Mouse (Mus musculus) hindbrain, embryonic 10.5 days (tissue): ENCODE data around the gene Oosp3. TPM values are rescaled to one million over a fixed set of nuclear protein-coding genes. Genes with fewer than 3 reads are reported as not detected.

ENCODE experiments used
- DNase-seq: peaks from one replicate; pipeline ENCODE4 v3.0.0-alpha.2; 2017; ENCODE audit warnings: low spot score
- H3K27ac ChIP-seq: fragments of 300-500 bp; sonication (generic); 2 replicates; pipeline ENCODE4 v1.5.1; 2016; ENCODE audit warnings: mild to moderate bottlenecking, moderate library complexity
- H3K27me3 ChIP-seq: fragments of 300-500 bp; sonication (generic); 2 replicates; pipeline ENCODE4 v1.6.1; 2016; ENCODE audit warnings: mild to moderate bottlenecking; ENCODE audit not compliant: poor library complexity, insufficient read depth, severe bottlenecking
- H3K36me3 ChIP-seq: fragments of 300-500 bp; sonication (generic); 2 replicates; pipeline ENCODE4 v1.6.1; 2016; ENCODE audit warnings: mild to moderate bottlenecking, moderate library complexity
- H3K4me1 ChIP-seq: fragments of 300-500 bp; sonication (generic); replicated peaks from 2 replicates; pipeline ENCODE4 v1.6.1; 2016; ENCODE audit warnings: mild to moderate bottlenecking
- H3K4me3 ChIP-seq: fragments of 300-500 bp; sonication (generic); 2 replicates; pipeline ENCODE4 v1.5.1; 2016; ENCODE audit warnings: mild to moderate bottlenecking, moderate library complexity
- H3K9me3 ChIP-seq: fragments of 300-500 bp; sonication (generic); 2 replicates; pipeline ENCODE4 v1.6.1; 2016; ENCODE audit warnings: mild to moderate bottlenecking, moderate library complexity
- WGBS: fragments of 180-500 bp; shearing (Covaris S2); methylation state at CpG from one replicate; pipeline ENCODE4 v1.1.7; 2016; 5-methylcytosine and 5-hydroxymethylcytosine counted together
- polyA plus RNA-seq: library from polyadenylated mRNA; unstranded; fragments of >200 nt; fragmentation: Nextera tagmentation; extraction: Ambion mirVana; gene quantifications from 2 replicates; pipeline ENCODE4 v1.2.1, GENCODE M21; 2016

Oosp3 gene
- polyA plus RNA-seq: not detected in 2 replicates

GRCm38 (mm10) chr19:11696755-11697154 is at the start of gene Oosp3:
Oosp3 (plus strand) TSS chr19:11697055.
- Histone ChIP-seq H3K27me3 (no peaks in the 10 kb centered on the region), H3K27ac (no peak within 1 kb of the TSS), H3K4me3 (no peak within 1 kb of the TSS), H3K36me3 (no peaks in the 10 kb centered on the region), H3K9me3 (no peaks in the 10 kb centered on the region), H3K4me1 (no peaks in the 10 kb centered on the region)
- no peak for DNase-seq
- WGBS: 83% methylated on average over 2 of the region's 2 CpGs

- WGBS: 79% methylated on average over 4 of the region's 4 CpGs
- no peak overlapping the region for H3K27ac ChIP-seq
- no peaks in the 10 kb centered on the region for H3K4me1 ChIP-seq
Measured at GRCm38 (mm10) chr19:11649564-11649963, 47.3 kb upstream of the Oosp3 start.

GRCm38 (mm10) chr19:11659142-11659541 is 37.7 kb upstream of the Oosp3 start:
- Histone ChIP-seq H3K4me1 (no peaks in the 10 kb centered on the region), H3K9me3 (no peaks in the 10 kb centered on the region), H3K36me3 (no peaks in the 10 kb centered on the region), H3K4me3 (no peak overlapping the region), H3K27me3 (no peaks in the 10 kb centered on the region), H3K27ac (no peak overlapping the region)
- 78% methylated on average over 2 of the region's 2 CpGs for WGBS
- no peak for DNase-seq

More at GRCm38 (mm10) chr19:11649564-11649963, 47.3 kb upstream of the Oosp3 start:
- H3K27me3 ChIP-seq: no peaks in the 10 kb centered on the region
- no peaks in the 10 kb centered on the region for H3K36me3 ChIP-seq
- no peak for DNase-seq
- no peak overlapping the region for H3K4me3 ChIP-seq
- no peaks in the 10 kb centered on the region for H3K9me3 ChIP-seq

GRCm38 (mm10) chr19:11660459-11660858 is 36.4 kb upstream of the Oosp3 start, which contains the start of gene Oosp2:
Oosp2 (minus strand) TSS chr19:11660559.
- Histone ChIP-seq H3K4me1 (no peaks in the 10 kb centered on the region), H3K4me3 (no peak within 1 kb of the TSS)

GRCm38 (mm10) chr19:11661562-11661961 is 35.3 kb upstream of the Oosp3 start:
- Histone ChIP-seq H3K27me3 (no peaks in the 10 kb centered on the region), H3K27ac (no peak overlapping the region), H3K36me3 (no peaks in the 10 kb centered on the region), H3K9me3 (no peaks in the 10 kb centered on the region), H3K4me3 (no peak overlapping the region), H3K4me1 (no peaks in the 10 kb centered on the region)
- no peak for DNase-seq

More at GRCm38 (mm10) chr19:11660459-11660858, 36.4 kb upstream of the Oosp3 start, which contains the start of gene Oosp2:
- H3K27ac ChIP-seq: no peak within 1 kb of the TSS
- WGBS: 85% methylated on average over 5 of the region's 5 CpGs
- DNase-seq: no peak
- H3K27me3 ChIP-seq: no peaks in the 10 kb centered on the region
- H3K36me3 ChIP-seq: no peaks in the 10 kb centered on the region
- H3K9me3 ChIP-seq: no peaks in the 10 kb centered on the region

GRCm38 (mm10) chr19:11690839-11691238 is 6.0 kb upstream of the Oosp3 start, which contains the start of gene Oosp1:
Oosp1 (minus strand) TSS chr19:11691150.
- no peak within 1 kb of the TSS for H3K27ac ChIP-seq
- no peaks in the 10 kb centered on the region for H3K4me1 ChIP-seq
- H3K9me3 ChIP-seq: no peaks in the 10 kb centered on the region
- H3K4me3 ChIP-seq: no peak within 1 kb of the TSS
- H3K36me3 ChIP-seq: no peaks in the 10 kb centered on the region
- WGBS: 75% methylated on average over 5 of the region's 5 CpGs
- no peak for DNase-seq
- H3K27me3 ChIP-seq: no peaks in the 10 kb centered on the region

GRCm38 (mm10) chr19:11691454-11691853 is 5.4 kb upstream of the Oosp3 start:
- H3K36me3 ChIP-seq: no peaks in the 10 kb centered on the region
- H3K4me1 ChIP-seq: no peaks in the 10 kb centered on the region
- DNase-seq: no peak
- no peak overlapping the region for H3K27ac ChIP-seq
- 69% methylated on average over 1 of the region's 1 CpGs for WGBS
- H3K9me3 ChIP-seq: no peaks in the 10 kb centered on the region
- H3K4me3 ChIP-seq: no peak overlapping the region
- H3K27me3 ChIP-seq: no peaks in the 10 kb centered on the region

- Histone ChIP-seq H3K27ac (no peak overlapping the region), H3K36me3 (no peaks in the 10 kb centered on the region), H3K4me3 (no peak overlapping the region), H3K4me1 (no peaks in the 10 kb centered on the region), H3K27me3 (no peaks in the 10 kb centered on the region), H3K9me3 (no peaks in the 10 kb centered on the region)
- 90% methylated on average over 6 of the region's 6 CpGs for WGBS
- DNase-seq: no peak
Measured at GRCm38 (mm10) chr19:11698342-11698741, 1.5 kb downstream of the Oosp3 start.

GRCm38 (mm10) chr19:11712451-11712850 is 15.6 kb downstream of the Oosp3 start:
- Histone ChIP-seq H3K4me1 (no peaks in the 10 kb centered on the region), H3K27ac (no peak overlapping the region), H3K4me3 (no peak overlapping the region), H3K36me3 (no peaks in the 10 kb centered on the region), H3K27me3 (no peaks in the 10 kb centered on the region), H3K9me3 (no peaks in the 10 kb centered on the region)
- 88% methylated on average over 4 of the region's 4 CpGs for WGBS
- no peak for DNase-seq

GRCm38 (mm10) chr19:11720071-11720470 is 23.2 kb downstream of the Oosp3 start:
- WGBS: 90% methylated on average over 3 of the region's 3 CpGs
- Histone ChIP-seq H3K27me3 (no peaks in the 10 kb centered on the region), H3K9me3 (no peaks in the 10 kb centered on the region)

GRCm38 (mm10) chr19:11723870-11724269 is 27.0 kb downstream of the Oosp3 start:
- Histone ChIP-seq H3K4me1 (no peaks in the 10 kb centered on the region), H3K36me3 (no peaks in the 10 kb centered on the region), H3K27me3 (no peaks in the 10 kb centered on the region), H3K9me3 (no peaks in the 10 kb centered on the region), H3K27ac (no peak overlapping the region), H3K4me3 (no peak overlapping the region)
- DNase-seq: no peak
- WGBS: 92% methylated on average over 2 of the region's 2 CpGs

More at GRCm38 (mm10) chr19:11720071-11720470, 23.2 kb downstream of the Oosp3 start:
- Histone ChIP-seq H3K36me3 (no peaks in the 10 kb centered on the region), H3K27ac (no peak overlapping the region), H3K4me3 (no peak overlapping the region), H3K4me1 (no peaks in the 10 kb centered on the region)
- no peak for DNase-seq

GRCm38 (mm10) chr19:11724275-11724674 is 27.4 kb downstream of the Oosp3 start:
- Histone ChIP-seq H3K9me3 (no peaks in the 10 kb centered on the region), H3K4me3 (no peak overlapping the region), H3K27me3 (no peaks in the 10 kb centered on the region), H3K36me3 (no peaks in the 10 kb centered on the region), H3K4me1 (no peaks in the 10 kb centered on the region), H3K27ac (no peak overlapping the region)
- no peak for DNase-seq
- WGBS: 88% methylated on average over 6 of the region's 6 CpGs

GRCm38 (mm10) chr19:11725915-11726314 is 29.1 kb downstream of the Oosp3 start:
- Histone ChIP-seq H3K4me1 (no peaks in the 10 kb centered on the region), H3K9me3 (no peaks in the 10 kb centered on the region), H3K36me3 (no peaks in the 10 kb centered on the region), H3K27me3 (no peaks in the 10 kb centered on the region), H3K4me3 (no peak overlapping the region), H3K27ac (no peak overlapping the region)
- DNase-seq: no peak
- 90% methylated on average over 2 of the region's 2 CpGs for WGBS

GRCm38 (mm10) chr19:11727304-11727703 is 30.4 kb downstream of the Oosp3 start:
- 90% methylated on average over 5 of the region's 5 CpGs for whole genome bisulfite sequencing
- no peaks in the 10 kb centered on the region for H3K4me1 ChIP-seq
- no peaks in the 10 kb centered on the region for H3K27me3 ChIP-seq
- no peak for DNase-seq
- no peak overlapping the region for H3K27ac ChIP-seq
- no peaks in the 10 kb centered on the region for H3K9me3 ChIP-seq
- no peak overlapping the region for H3K4me3 ChIP-seq
- no peaks in the 10 kb centered on the region for H3K36me3 ChIP-seq
